Mouse (Mus musculus): Measurements from ENCODE around the gene Ube2d3.

DNA sequence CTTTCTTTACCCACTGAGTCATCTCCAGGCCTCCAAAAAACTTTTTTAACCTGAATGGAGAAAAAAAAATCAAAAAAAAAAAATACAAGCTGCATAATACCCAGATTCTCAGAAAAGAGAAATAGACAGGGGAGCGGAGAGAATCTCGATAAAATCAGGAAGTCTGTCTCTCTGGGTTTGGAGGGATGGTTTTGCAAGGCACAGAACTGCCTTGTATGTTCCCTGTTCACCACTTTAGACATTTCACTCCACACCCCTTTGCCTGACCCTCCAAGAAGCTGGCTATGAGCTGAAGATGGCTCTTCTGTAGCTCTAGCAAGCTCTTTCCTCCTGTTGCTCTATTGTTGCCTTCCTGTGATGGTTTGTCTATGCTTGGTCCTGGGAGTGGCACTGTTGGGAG, 39.0 kb downstream of the Ube2d3 start:
- no peak for TF ChIP-seq POLR2A (IDR thresholded peaks at IDR 0.05; ENCODE audit: insufficient read depth, low read depth, low read length)
- TF ChIP-seq CTCF (IDR thresholded peaks at IDR 0.05): no peak

All from heart, adult 2 months (tissue).